Mouse (Mus musculus): ENCODE results near the gene Tex35.

The Tex35 gene

GRCm38 (mm10) chr1:157081076-157081804, 27.2 kb downstream of the Tex35 start:
- no peak for DNase-seq (ENCODE audit: low spot score)

- no peak for DNase-seq (ENCODE audit: low spot score)
These were observed 28.4 kb downstream of the Tex35 start for GRCm38 (mm10) chr1:157080071-157080470.

GRCm38 (mm10) chr1:157079384-157080025, 29.0 kb downstream of the Tex35 start:
- peak; percentile 23 for DNase-seq (ENCODE audit: low spot score)

- DNase-seq (ENCODE audit: low spot score), result peak; percentile 80
These were observed 31.4 kb downstream of the Tex35 start for GRCm38 (mm10) chr1:157076781-157077705.

- DNase-seq (ENCODE audit: low spot score), result peak; percentile 74
These were observed 32.2 kb downstream of the Tex35 start for GRCm38 (mm10) chr1:157076257-157076656.

GRCm38 (mm10) chr1:157074937-157075336, 33.5 kb downstream of the Tex35 start:
- DNase-seq (ENCODE audit: low spot score), result no peak

- DNase-seq (ENCODE audit: low spot score), result no peak
These were observed 34.1 kb downstream of the Tex35 start for GRCm38 (mm10) chr1:157074371-157074770.

GRCm38 (mm10) chr1:157073592-157073991, 34.9 kb downstream of the Tex35 start:
- no peak for DNase-seq (ENCODE audit: low spot score)

GRCm38 (mm10) chr1:157069181-157069828, 39.2 kb downstream of the Tex35 start:
- no peak for DNase-seq (ENCODE audit: low spot score)

GRCm38 (mm10) chr1:157068316-157068715, 40.2 kb downstream of the Tex35 start:
- no peak for DNase-seq (ENCODE audit: low spot score)

GRCm38 (mm10) chr1:157065819-157066730, 42.4 kb downstream of the Tex35 start:
- DNase-seq (ENCODE audit: low spot score), result no peak

GRCm38 (mm10) chr1:157063318-157064115, 45.0 kb downstream of the Tex35 start:
- no peak for DNase-seq (ENCODE audit: low spot score)

GRCm38 (mm10) chr1:157062445-157062825, 46.0 kb downstream of the Tex35 start:
- no peak for DNase-seq (ENCODE audit: low spot score)

- DNase-seq (ENCODE audit: low spot score), result no peak
These were observed 46.6 kb downstream of the Tex35 start for GRCm38 (mm10) chr1:157061800-157062444.

- DNase-seq (ENCODE audit: low spot score), result no peak
These were observed 47.3 kb downstream of the Tex35 start for GRCm38 (mm10) chr1:157061170-157061569.

GRCm38 (mm10) chr1:157060441-157061135, 47.9 kb downstream of the Tex35 start:
- DNase-seq (ENCODE audit: low spot score), result no peak

- peak; percentile 47 for DNase-seq (ENCODE audit: low spot score)
These were observed 52.6 kb downstream of the Tex35 start for GRCm38 (mm10) chr1:157055901-157056300.

GRCm38 (mm10) chr1:157055288-157055831, 53.1 kb downstream of the Tex35 start:
- peak; percentile 73 for DNase-seq (ENCODE audit: low spot score)

GRCm38 (mm10) chr1:157054659-157055058, 53.8 kb downstream of the Tex35 start:
- DNase-seq (ENCODE audit: low spot score), result no peak
